Mouse (Mus musculus): ENCODE measurements around the gene Klk13.
"Not testable (repeated sequence)": the region's sequence is repeated elsewhere in the genome, so short reads cannot be mapped to it uniquely, and the experiment has no call there.

The Klk13 gene

DNA sequence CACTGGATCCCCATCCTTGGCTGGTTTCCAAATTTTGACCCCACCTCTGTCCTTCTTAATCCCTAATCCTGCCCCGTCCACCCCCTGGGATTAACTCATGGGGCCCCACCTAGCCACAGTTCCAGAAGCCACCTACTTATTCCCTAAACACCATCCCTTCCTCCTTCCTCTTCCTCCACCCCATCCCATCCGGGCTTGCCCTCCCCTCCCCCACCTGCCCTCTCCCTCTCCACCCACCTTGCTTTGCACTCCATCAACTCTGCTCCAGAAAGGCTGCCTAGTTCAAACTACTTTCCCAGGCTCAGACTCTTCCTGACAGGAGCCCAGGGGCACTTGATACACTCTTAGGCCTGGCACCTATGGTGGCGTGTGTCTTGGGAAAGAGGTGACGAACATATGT, at the start of gene Klk13:
TSS of gene Klk13 (plus strand) at position 301 of the 400 bp plus-strand sequence.
- no peak for DNase-seq (ENCODE audit: low read depth in 2 of 2, low spot score in 2 of 2)

DNA sequence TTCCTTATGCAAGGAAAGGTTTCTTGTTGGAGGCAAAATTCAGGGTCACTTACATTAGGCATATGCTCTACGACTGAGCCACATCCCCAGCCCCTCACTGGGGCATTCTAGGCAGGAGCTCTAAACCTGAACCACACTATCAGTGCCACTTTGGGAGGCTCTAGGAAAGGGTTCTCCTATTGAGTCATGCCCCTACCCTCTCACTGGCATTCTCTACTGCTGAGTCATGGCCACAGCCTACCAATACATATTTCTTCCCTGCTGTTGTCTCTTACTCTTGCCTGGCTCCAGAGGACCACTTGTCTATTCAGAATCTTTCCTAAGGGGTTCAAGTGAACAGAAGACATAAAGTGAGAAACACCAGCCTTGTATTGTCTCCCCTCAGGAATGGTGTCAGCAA, 49.6 kb upstream of the Klk13 start:
- DNase-seq (ENCODE audit: low read depth in 2 of 2, low spot score in 2 of 2) = no peak

- not testable (repeated sequence) for DNase-seq (ENCODE audit: low read depth in 2 of 2, low spot score in 2 of 2)
Measured at GRCm38 (mm10) chr7:43667221-43667620, 45.1 kb upstream of the Klk13 start.

DNA sequence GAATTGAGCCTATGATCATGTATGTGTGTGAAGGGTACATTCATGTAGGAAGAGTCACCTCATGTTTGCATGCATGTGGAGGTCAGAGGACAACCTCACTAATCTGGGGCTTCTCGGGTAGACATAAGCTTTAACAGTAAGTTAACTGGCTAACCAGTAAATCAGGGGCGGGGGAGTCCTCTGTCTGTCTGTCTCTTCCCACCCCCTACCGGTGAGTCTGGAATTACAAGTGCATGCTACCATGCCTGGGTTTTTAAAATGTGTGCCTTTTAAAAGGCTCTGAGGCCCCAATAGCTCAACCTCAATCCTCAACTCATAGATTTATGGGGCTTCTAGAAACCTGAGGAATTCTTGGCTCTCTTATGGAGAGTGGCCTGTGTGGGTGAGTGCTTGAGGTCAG, 43.8 kb upstream of the Klk13 start:
- DNase-seq (ENCODE audit: low read depth in 2 of 2, low spot score in 2 of 2) = peak; percentile 25 to 40

DNA sequence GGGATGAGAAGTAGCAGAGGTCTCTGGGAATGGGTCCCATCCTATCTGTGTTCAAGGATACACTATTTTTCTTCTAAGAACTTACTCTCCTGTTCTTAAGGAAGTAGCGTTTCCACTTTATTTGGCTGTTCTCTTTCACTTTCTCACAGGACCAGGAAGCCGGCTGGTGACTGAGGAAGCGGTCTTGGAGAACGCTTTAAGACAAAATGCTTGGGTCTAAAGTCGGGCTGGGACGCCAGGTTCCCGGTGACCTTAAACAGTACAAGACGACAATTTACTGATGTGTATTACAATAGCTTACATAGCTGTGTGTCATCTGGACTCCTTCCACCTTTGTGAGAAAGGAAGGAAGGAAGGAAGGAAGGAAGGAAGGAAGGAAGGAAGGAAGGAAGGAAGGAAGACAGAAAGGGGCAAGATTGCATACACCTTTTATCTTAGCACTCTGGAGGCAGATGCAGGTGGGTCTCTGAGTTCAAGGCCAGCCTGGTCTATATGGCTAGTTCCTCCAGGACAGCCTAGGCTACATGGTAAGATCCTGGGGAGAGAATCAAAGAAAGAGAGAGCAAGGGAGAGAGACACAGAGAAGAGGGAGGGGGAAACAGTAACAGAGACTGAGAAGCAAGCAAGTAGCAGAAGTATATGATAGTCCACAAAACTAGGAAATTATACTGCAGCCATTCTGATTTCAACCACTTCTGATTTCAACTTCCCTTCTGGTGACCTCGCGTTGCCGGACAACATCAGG, 41.1 kb upstream of the Klk13 start:
- DNase-seq (ENCODE audit: low read depth in 2 of 2, low spot score in 2 of 2) = no peak

- peak; percentile 70 to 80 for DNase-seq (ENCODE audit: low read depth in 2 of 2, low spot score in 2 of 2)
Measured at GRCm38 (mm10) chr7:43671809-43672580, 40.4 kb upstream of the Klk13 start, which contains the start of gene Ctu1. Ctu1 (plus strand) TSS chr7:43672016.

DNA sequence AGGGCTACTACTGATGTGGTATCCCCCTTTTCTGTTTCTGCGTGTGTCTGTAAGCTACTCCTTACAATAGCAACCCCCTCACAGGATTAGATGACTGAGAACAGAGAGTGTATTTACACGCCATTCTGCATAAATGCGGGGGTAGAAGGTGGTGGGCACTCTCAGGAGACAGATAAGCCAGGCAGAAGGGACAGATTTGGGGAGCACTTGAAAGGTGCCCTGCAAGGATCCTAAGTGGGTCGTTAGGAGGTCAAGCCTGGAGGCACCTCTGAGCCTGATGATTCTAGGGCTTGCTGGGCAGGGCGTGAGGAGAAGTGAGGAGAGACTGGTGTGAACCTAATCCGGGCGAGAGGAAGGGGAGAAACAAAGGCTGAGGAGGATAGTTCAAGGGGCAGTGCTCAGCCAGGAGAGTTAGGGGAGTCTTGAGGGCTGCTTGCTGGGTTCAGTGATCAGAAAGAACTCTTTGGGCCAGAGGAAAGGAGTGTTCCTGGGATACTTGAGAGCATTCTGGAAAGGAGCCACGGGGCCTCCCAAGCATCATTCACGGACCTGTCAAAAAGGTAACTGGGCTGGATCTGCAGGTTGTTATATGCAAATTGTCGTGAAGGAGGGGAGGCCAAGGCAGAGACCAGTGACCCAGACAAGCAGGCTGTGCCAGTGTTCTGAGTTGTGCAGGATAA, 39.6 kb upstream of the Klk13 start:
- no peak for DNase-seq (ENCODE audit: low read depth in 2 of 2, low spot score in 2 of 2)

DNA sequence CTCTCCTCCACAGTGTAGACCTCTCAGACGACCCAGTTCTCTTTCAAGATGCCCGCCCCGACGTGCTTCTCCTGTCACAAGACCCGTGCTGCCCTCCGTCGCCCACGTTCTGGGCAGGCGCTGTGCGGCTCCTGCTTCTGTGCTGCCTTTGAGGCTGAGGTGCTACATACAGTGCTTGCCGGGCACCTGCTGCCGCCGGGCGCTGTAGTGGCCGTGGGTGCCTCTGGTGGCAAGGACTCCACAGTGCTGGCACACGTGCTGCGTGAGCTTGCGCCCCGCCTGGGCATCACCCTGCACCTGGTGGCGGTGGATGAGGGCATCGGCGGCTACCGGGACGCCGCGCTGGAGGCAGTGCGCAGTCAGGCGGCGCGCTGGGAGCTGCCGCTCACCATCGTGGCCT, 37.3 kb upstream of the Klk13 start:
- DNase-seq (ENCODE audit: low read depth in 2 of 2, low spot score in 2 of 2) = no peak

GRCm38 (mm10) chr7:43678517-43678916, 33.9 kb upstream of the Klk13 start:
- DNase-seq (ENCODE audit: low read depth in 2 of 2, low spot score in 2 of 2) = peak; percentile 12 to 15

- DNase-seq (ENCODE audit: low read depth in 2 of 2, low spot score in 2 of 2) = peak; percentile 39 to 51
Measured at GRCm38 (mm10) chr7:43680960-43681359, 31.4 kb upstream of the Klk13 start.

- DNase-seq (ENCODE audit: low read depth in 2 of 2, low spot score in 2 of 2) = not testable (repeated sequence)
Measured at GRCm38 (mm10) chr7:43682511-43682910, 29.9 kb upstream of the Klk13 start.

DNA sequence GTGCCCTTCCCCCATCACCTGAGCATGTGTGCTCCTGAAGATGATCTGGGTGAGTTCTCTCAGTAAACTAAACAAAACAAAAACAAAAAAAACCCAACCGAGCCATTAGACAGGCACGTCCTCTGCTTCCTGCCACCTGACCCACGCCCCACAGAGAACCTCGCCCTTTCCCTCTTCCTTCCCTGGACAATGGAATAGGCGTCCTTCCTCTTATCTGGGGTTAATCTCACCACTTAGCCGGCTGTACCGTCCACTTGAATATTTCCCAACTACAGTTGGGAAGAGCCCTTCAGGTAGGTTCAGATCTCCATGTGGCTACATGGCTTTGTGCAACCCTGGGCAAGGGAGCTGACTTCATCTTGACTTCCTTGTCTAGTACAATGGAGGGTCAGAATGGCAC, 27.3 kb upstream of the Klk13 start:
- DNase-seq (ENCODE audit: low read depth in 2 of 2, low spot score in 2 of 2) = no peak

DNA sequence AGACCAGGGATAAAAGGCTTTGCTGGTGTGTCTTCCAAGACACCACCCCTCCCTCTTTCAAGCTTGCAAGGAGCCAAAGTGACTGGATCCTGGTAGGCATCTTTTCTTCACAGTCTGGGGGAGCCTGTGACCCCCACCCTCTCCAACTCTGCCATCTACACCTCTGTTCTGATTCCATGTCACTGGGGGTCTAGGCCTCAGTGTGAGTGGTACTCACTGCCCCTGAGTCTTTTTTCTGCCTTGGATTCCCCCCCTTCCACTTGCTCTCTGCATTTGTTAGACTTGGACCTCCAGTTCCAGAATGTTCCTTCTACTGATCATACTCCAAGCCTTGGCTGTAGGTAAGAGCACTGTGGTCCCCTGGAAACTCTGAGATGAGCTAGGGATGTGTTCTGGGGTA, 22.2 kb upstream of the Klk13 start, which contains the start of gene Klk14:
TSS of gene Klk14 (plus strand) at position 301 of the 400 bp plus-strand sequence.
- DNase-seq (ENCODE audit: low read depth in 2 of 2, low spot score in 2 of 2) = no peak

DNA sequence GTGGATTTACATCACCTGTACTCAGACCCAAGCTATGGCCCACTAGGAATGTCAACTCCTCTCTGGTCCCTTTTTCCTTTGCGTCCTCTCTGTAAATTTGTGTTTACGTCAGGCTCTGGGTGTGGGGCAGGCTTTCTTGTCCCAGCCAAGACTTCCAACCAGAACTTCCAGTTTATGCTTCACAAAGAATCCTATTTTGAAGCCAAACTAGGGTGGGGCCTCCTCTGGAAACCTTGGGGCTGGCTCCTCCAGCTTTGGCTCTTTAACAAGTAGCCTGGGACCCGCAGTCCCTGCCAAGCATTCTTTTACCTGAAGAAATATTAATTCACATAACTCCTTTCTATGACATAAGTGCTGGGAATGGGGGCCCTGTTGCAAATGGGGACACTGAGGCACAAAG, 2.3 kb upstream of the Klk13 start:
- no peak for DNase-seq (ENCODE audit: low read depth in 2 of 2, low spot score in 2 of 2)

DNA sequence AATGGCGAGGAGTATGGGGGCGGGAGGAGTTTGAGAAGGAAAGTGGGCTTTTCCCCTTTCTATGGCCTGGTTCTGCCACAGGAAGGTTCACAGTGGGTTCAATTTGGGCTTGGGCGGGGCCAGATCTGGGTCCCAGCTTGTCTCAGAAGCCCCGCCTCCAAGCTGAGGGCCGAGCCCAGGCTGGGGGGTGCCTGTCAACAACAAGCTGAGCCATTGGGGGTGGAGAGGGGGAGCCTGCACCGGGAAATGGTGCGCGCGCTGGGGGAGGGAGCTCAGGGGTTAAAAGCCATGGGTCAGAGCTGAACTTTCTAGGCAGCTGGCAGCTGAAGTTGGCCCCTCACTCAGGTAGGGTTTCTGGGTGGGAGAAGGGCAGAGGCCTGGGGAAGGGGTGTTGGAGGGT, 550 bp downstream of the Klk13 start:
- no peak for DNase-seq (ENCODE audit: low read depth in 2 of 2, low spot score in 2 of 2)

DNA sequence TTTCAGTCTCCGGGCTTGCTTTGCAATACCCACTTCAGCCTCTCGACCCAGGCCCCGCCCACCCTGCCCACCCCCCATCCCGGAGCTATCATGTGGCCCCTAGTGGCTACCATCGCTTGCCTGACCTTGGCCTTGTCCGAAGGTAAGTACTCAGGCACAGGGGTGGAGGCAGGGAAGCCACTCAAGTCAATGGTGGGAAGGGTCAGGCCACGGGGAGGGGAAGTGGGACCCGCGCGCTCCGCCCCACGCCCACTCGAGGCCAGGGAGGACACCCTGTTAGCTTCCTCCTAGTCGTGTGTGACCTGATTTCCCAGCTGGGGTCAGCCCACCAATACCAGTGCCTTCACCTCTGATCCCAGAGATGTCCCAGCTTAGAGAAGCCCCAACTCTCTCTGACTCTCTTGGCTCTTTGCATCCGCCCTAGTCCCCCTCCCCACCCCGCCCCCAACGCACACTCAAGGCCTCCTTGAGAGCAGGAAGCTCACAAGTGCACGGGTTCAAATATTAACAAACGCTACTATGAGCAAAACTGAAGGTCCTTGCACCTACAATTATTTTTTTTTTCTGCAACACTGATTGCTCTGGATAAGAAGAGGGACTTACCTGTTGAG, 1.5 kb downstream of the Klk13 start:
- no peak for DNase-seq (ENCODE audit: low read depth in 2 of 2, low spot score in 2 of 2)

DNA sequence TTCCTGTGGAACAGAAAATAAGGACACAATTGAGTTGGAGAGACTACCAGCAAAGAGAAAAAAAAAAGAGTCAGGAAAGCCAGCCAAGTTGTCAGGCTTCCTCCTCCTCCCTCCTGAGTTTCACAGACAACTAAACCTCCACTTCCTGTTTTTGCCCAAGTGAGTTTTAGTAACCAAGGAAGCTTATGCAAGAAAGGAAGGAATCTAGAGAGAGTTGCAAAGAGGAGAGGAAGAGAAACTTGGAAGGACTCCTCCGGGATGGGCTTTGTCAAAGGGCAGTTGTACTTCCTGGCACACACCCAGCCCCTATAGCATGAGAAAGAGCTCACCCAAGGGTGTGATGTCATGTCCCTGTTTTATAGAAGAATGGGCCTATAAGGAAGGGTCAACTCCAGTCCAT, 35.4 kb downstream of the Klk13 start:
- no peak for DNase-seq (ENCODE audit: low read depth in 2 of 2, low spot score in 2 of 2)

DNA sequence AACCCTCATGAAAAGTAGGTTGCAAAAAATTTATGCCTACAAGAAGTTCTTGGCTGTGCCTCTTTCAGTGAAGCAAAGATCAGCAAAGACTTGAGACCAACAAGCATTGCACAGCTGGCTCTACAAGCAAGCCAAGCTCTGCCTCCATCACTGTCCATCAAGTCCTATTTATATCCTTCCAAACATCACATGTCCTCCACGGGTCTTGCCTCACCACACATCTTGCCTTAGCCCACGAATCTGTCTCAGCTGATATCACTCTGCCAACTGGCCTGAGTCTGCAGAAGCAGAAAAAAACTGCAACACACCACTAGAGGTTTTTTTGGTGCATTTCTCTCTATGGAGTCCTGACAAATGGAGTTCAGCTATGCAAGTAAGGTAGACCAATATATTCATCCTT, 40.4 kb downstream of the Klk13 start:
- no peak for DNase-seq (ENCODE audit: low read depth in 2 of 2, low spot score in 2 of 2)

- DNase-seq (ENCODE audit: low read depth in 2 of 2, low spot score in 2 of 2) = no peak
Measured at GRCm38 (mm10) chr7:43766484-43766883, 54.1 kb downstream of the Klk13 start.

DNA sequence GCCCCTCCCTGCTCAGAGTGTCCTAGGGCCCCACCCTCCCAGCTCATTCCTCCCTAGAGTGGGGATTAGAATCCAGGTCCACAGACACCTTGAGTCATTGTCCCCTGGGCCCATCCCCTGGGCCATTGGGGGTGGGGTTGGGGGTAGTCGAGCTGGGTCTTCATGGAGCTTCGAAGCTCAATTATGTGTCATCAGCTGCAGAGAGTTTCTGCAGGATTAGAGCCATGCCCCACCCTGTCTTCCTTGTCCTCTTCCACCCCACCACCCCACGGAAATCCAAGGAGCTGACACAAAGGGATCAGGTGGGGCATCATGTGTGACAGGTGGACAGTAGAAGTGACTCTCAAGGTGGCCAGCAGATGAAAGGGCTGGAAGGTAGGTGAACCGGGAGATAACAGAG, 56.2 kb downstream of the Klk13 start, which contains the start of gene Klk12:
TSS of gene Klk12 (plus strand) at position 301 of the 400 bp plus-strand sequence.
- DNase-seq (ENCODE audit: low read depth in 2 of 2, low spot score in 2 of 2) = no peak

DNA sequence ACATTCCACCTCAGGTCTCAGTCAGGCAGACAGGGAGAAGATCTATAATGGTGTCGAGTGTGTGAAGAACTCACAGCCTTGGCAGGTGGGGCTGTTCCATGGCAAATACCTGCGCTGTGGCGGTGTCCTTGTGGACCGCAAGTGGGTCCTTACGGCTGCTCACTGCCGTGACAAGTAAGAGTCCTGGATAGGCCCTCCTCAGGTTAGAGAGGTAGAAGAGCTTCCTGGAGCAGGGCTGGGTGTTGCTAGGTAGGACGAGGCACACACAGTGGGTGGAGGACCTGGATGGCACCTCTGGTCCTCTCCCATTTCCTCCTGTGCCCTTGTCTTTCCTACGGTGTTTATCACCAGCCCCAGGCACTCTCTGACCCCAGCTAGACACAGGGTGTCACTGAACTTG, 57.3 kb downstream of the Klk13 start:
- no peak for DNase-seq (ENCODE audit: low read depth in 2 of 2, low spot score in 2 of 2)

Measured in CD8-positive naive resting alpha-beta T cell, adult 2 months (primary cell).